Mouse (Mus musculus): ENCODE results near the gene Olfr568.

Olfr568 gene

GRCm38 (mm10) chr7:102876822-102877221 lies at the start of gene Olfr568:
TSS of gene Olfr568 (plus strand) at chr7:102877122.
- no peak for DNase-seq (ENCODE audit: low spot score in 2 of 2)

- DNase-seq (ENCODE audit: low spot score in 2 of 2): no peak
Observed at GRCm38 (mm10) chr7:102855807-102856206, 21.1 kb upstream of the Olfr568 start.

- DNase-seq (ENCODE audit: low spot score in 2 of 2): no peak
Observed at GRCm38 (mm10) chr7:102858665-102859064, 18.3 kb upstream of the Olfr568 start, which contains the start of gene Olfr566. TSS of gene Olfr566 (minus strand) at chr7:102858765.

GRCm38 (mm10) chr7:102890782-102891181 lies 13.9 kb downstream of the Olfr568 start, which contains the start of gene Olfr569:
TSS of gene Olfr569 (minus strand) at chr7:102890882.
- DNase-seq (ENCODE audit: low spot score in 2 of 2): no peak

GRCm38 (mm10) chr7:102915261-102915660 lies 38.3 kb downstream of the Olfr568 start:
- no peak for DNase-seq (ENCODE audit: low spot score in 2 of 2)

GRCm38 (mm10) chr7:102916405-102916804 lies 39.5 kb downstream of the Olfr568 start:
- DNase-seq (ENCODE audit: low spot score in 2 of 2): no peak

GRCm38 (mm10) chr7:102917032-102917875 lies 40.3 kb downstream of the Olfr568 start, which contains the start of gene Olfr571:
TSS of gene Olfr571 (minus strand) at chr7:102917536.
- DNase-seq (ENCODE audit: low spot score in 2 of 2): no peak

GRCm38 (mm10) chr7:102919632-102920031 lies 42.7 kb downstream of the Olfr568 start:
- DNase-seq (ENCODE audit: low spot score in 2 of 2): no peak

- no peak for DNase-seq (ENCODE audit: low spot score in 2 of 2)
Observed at GRCm38 (mm10) chr7:102924109-102924508, 47.2 kb downstream of the Olfr568 start, which contains the start of gene Olfr572. TSS of gene Olfr572 (plus strand) at chr7:102924409.

GRCm38 (mm10) chr7:102927105-102927504 lies 50.2 kb downstream of the Olfr568 start:
- DNase-seq (ENCODE audit: low spot score in 2 of 2): no peak

Measured in urinary bladder, postnatal 36 days (tissue).